Mouse (Mus musculus): ENCODE data around the gene Nol9.
A peak's percentile ranks its signal among the peaks of the same experiment; 100 is the strongest.

Gene Nol9

GRCm38 (mm10) chr4:152092751-152093293 is 53.7 kb downstream of the Nol9 start:
- DNase-seq (ENCODE audit: low spot score in 2 of 2) = no peak

- DNase-seq (ENCODE audit: low spot score in 2 of 2) = no peak
Observed at GRCm38 (mm10) chr4:152094233-152094632, 55.1 kb downstream of the Nol9 start.

GRCm38 (mm10) chr4:152095937-152096910 is 57.1 kb downstream of the Nol9 start:
- DNase-seq (ENCODE audit: low spot score in 2 of 2) = peak; percentile 83

GRCm38 (mm10) chr4:152096927-152097326 is 57.8 kb downstream of the Nol9 start:
- no peak for DNase-seq (ENCODE audit: low spot score in 2 of 2)

- no peak for DNase-seq (ENCODE audit: low spot score in 2 of 2)
Observed at GRCm38 (mm10) chr4:152097911-152098799, 59.0 kb downstream of the Nol9 start.

GRCm38 (mm10) chr4:152100541-152100940 is 61.4 kb downstream of the Nol9 start:
- DNase-seq (ENCODE audit: low spot score in 2 of 2) = no peak

GRCm38 (mm10) chr4:152101081-152101653 is 62.0 kb downstream of the Nol9 start:
- DNase-seq (ENCODE audit: low spot score in 2 of 2) = no peak

- DNase-seq (ENCODE audit: low spot score in 2 of 2) = no peak
Observed at GRCm38 (mm10) chr4:152101921-152102320, 62.8 kb downstream of the Nol9 start.

- peak in 1 of 2 experiments; percentile 52 for DNase-seq (ENCODE audit: low spot score in 2 of 2)
Observed at GRCm38 (mm10) chr4:152103025-152103424, 63.9 kb downstream of the Nol9 start.

GRCm38 (mm10) chr4:152106746-152107145 is 67.6 kb downstream of the Nol9 start:
- no peak for DNase-seq (ENCODE audit: low spot score in 2 of 2)

- no peak for DNase-seq (ENCODE audit: low spot score in 2 of 2)
Observed at GRCm38 (mm10) chr4:152107493-152107892, 68.4 kb downstream of the Nol9 start.

- DNase-seq (ENCODE audit: low spot score in 2 of 2) = no peak
Observed at GRCm38 (mm10) chr4:152107971-152108509, 68.9 kb downstream of the Nol9 start.

- DNase-seq (ENCODE audit: low spot score in 2 of 2) = no peak
Observed at GRCm38 (mm10) chr4:152108673-152109072, 69.6 kb downstream of the Nol9 start.

- DNase-seq (ENCODE audit: low spot score in 2 of 2) = no peak
Observed at GRCm38 (mm10) chr4:152109509-152109908, 70.4 kb downstream of the Nol9 start.

GRCm38 (mm10) chr4:152110689-152111088 is 71.6 kb downstream of the Nol9 start:
- no peak for DNase-seq (ENCODE audit: low spot score in 2 of 2)
